Mouse (Mus musculus) stomach, embryonic 14.5 days (tissue): ENCODE results near the gene Casp3. TPM values are rescaled to one million over a fixed set of nuclear protein-coding genes. Genes with fewer than 3 reads are reported as not detected.

Experiments used
- ATAC-seq: fragments of 200-750 bp; cut with Nextera tagmentation; 2 replicates; pipeline ENCODE4 v1.8.0; 2017; ENCODE audit warnings: low read depth, moderate TSS enrichment; ENCODE audit not compliant: insufficient number of reproducible peaks, insufficient read depth, low FRiP score
- H3K27ac ChIP-seq: fragments of 300-500 bp; sonication (generic); 2 replicates; pipeline ENCODE4 v1.5.1; 2014; ENCODE audit warnings: mild to moderate bottlenecking, low read length, moderate library complexity, mixed read lengths
- H3K27me3 ChIP-seq: fragments of 300-500 bp; sonication (generic); 2 replicates; pipeline ENCODE4 v1.6.1; 2014; ENCODE audit warnings: low read length, control low read depth, mixed read lengths; ENCODE audit not compliant: control insufficient read depth, insufficient read depth
- H3K36me3 ChIP-seq: fragments of 300-500 bp; sonication (generic); 2 replicates; pipeline ENCODE4 v1.6.1; 2014; ENCODE audit warnings: mild to moderate bottlenecking, control low read depth, low read length, moderate library complexity, mixed read lengths; ENCODE audit not compliant: control insufficient read depth, insufficient read depth
- H3K4me1 ChIP-seq: fragments of 300-500 bp; sonication (generic); 2 replicates; pipeline ENCODE4 v1.6.1; 2014; ENCODE audit warnings: low read length, control low read depth, mixed read lengths; ENCODE audit not compliant: control insufficient read depth, insufficient read depth
- H3K4me2 ChIP-seq: fragments of 300-500 bp; sonication (generic); replicated peaks from 2 replicates; pipeline ENCODE4 v1.6.1; 2014; ENCODE audit warnings: low read depth, low read length, control low read depth
- H3K4me3 ChIP-seq: fragments of 300-500 bp; sonication (generic); 2 replicates; pipeline ENCODE4 v1.5.1; 2014; ENCODE audit warnings: low read depth, low read length, control low read depth
- H3K9ac ChIP-seq: fragments of 300-500 bp; sonication (generic); replicated peaks from 2 replicates; pipeline ENCODE4 v1.6.1; 2014; ENCODE audit warnings: low read depth, mild to moderate bottlenecking, control low read depth, low read length, moderate library complexity, mixed read lengths
- H3K9me3 ChIP-seq: fragments of 300-500 bp; sonication (generic); 2 replicates; pipeline ENCODE4 v1.6.1; 2016; ENCODE audit warnings: low read depth, low read length, control low read depth; ENCODE audit not compliant: control insufficient read depth
- WGBS: fragments of 180-500 bp; shearing (Covaris S2); extraction: QIAGEN DNeasy Blood & Tissue Kit; methylation state at CpG from one replicate; pipeline ENCODE4 v1.1.7; 2014; 5-methylcytosine and 5-hydroxymethylcytosine counted together
- polyA plus RNA-seq: library from polyadenylated mRNA; unstranded; fragments of >200 nt; fragmentation: Nextera tagmentation; extraction: Ambion mirVana; gene quantifications from 2 replicates; pipeline ENCODE4 v1.2.1, GENCODE M21; 2014

Casp3 gene
- 53.9 and 56.0 TPM in 2 replicates for polyA plus RNA-seq

GRCm38 (mm10) chr8:46616879-46617689, at the start of gene Casp3, which contains the start of gene Primpol:
Gene Casp3 (plus strand): TSS chr8:46617291.
Gene Primpol (minus strand): TSS chr8:46617212.
- Histone ChIP-seq H3K9me3 (no peaks in the 10 kb centered on the region), H3K36me3 (no peaks in the 10 kb centered on the region), H3K4me1 (peaks cover 11% of the 10 kb centered on the region), H3K27me3 (no peaks in the 10 kb centered on the region), H3K4me2 (peak within 1 kb of the TSS; percentile 97), H3K27ac (peak within 1 kb of the TSS; percentile 88), H3K9ac (peak within 1 kb of the TSS; percentile 83), H3K4me3 (peak within 1 kb of the TSS; percentile 76)
- peak; percentile 97 for ATAC-seq
- under 1% methylated on average over 54 of the region's 54 CpGs for WGBS

- Histone ChIP-seq H3K27me3 (no peaks in the 10 kb centered on the region), H3K4me1 (0 out of 2 replicates have a peak, but pooled peaks cover 3% of the 10 kb centered on the region), H3K9me3 (no peaks in the 10 kb centered on the region), H3K27ac (no peak overlapping the region), H3K4me2 (no peak overlapping the region), H3K36me3 (peaks cover 5% of the 10 kb centered on the region; the same call in 1 of the 2 replicates), H3K9ac (no peak overlapping the region), H3K4me3 (no peak overlapping the region)
- ATAC-seq, result no peak
- 88% methylated on average over 8 of the region's 8 CpGs for WGBS
These were observed 49.1 kb upstream of the Casp3 start for GRCm38 (mm10) chr8:46567946-46568345.

- no peaks in the 10 kb centered on the region for H3K27me3 ChIP-seq
- no peak overlapping the region for H3K4me3 ChIP-seq
- H3K4me1 ChIP-seq, result 0 out of 2 replicates have a peak, but pooled peaks cover 3% of the 10 kb centered on the region
- H3K27ac ChIP-seq, result no peak overlapping the region
- no peaks in the 10 kb centered on the region for H3K9me3 ChIP-seq
- peaks cover 1% of the 10 kb centered on the region; the same call in 1 of the 2 replicates for H3K36me3 ChIP-seq
- no peak overlapping the region for H3K4me2 ChIP-seq
- ATAC-seq, result no peak
- no peak overlapping the region for H3K9ac ChIP-seq
- whole genome bisulfite sequencing, result 79% methylated on average over 2 of the region's 2 CpGs
These were observed 48.1 kb upstream of the Casp3 start for GRCm38 (mm10) chr8:46568942-46569341.

GRCm38 (mm10) chr8:46569659-46570441, 47.2 kb upstream of the Casp3 start:
- no peak for ATAC-seq
- 77% methylated on average over 19 of the region's 19 CpGs for WGBS
- H3K9me3 ChIP-seq, result no peaks in the 10 kb centered on the region
- H3K9ac ChIP-seq, result no peak overlapping the region
- no peak overlapping the region for H3K4me3 ChIP-seq
- H3K27ac ChIP-seq, result no peak overlapping the region
- peaks cover 10% of the 10 kb centered on the region for H3K36me3 ChIP-seq
- no peaks in the 10 kb centered on the region for H3K27me3 ChIP-seq
- 0 out of 2 replicates have a peak, but pooled peaks cover 3% of the 10 kb centered on the region for H3K4me1 ChIP-seq
- no peak overlapping the region for H3K4me2 ChIP-seq

- H3K4me2 ChIP-seq, result no peak overlapping the region
- H3K27ac ChIP-seq, result no peak overlapping the region
- H3K27me3 ChIP-seq, result no peaks in the 10 kb centered on the region
- H3K36me3 ChIP-seq, result peaks cover 10% of the 10 kb centered on the region
- H3K4me1 ChIP-seq, result 0 out of 2 replicates have a peak, but pooled peaks cover 3% of the 10 kb centered on the region
- H3K4me3 ChIP-seq, result no peak overlapping the region
- ATAC-seq, result peak; percentile 74; the same call in 1 of the 2 replicates
- no peak overlapping the region for H3K9ac ChIP-seq
- 76% methylated on average over 10 of the region's 14 CpGs for WGBS
- H3K9me3 ChIP-seq, result no peaks in the 10 kb centered on the region
These were observed 46.4 kb upstream of the Casp3 start for GRCm38 (mm10) chr8:46570673-46571072.

GRCm38 (mm10) chr8:46573446-46573845, 43.6 kb upstream of the Casp3 start:
- Histone ChIP-seq H3K36me3 (peaks cover 27% of the 10 kb centered on the region), H3K9ac (no peak overlapping the region), H3K4me1 (0 out of 2 replicates have a peak, but pooled peaks cover 3% of the 10 kb centered on the region), H3K9me3 (no peaks in the 10 kb centered on the region), H3K4me2 (no peak overlapping the region), H3K27me3 (no peaks in the 10 kb centered on the region), H3K4me3 (no peak overlapping the region), H3K27ac (no peak overlapping the region)
- 92% methylated on average over 2 of the region's 2 CpGs for WGBS
- ATAC-seq, result no peak

GRCm38 (mm10) chr8:46573964-46574363, 43.1 kb upstream of the Casp3 start:
- H3K9ac ChIP-seq, result no peak overlapping the region
- H3K9me3 ChIP-seq, result no peaks in the 10 kb centered on the region
- H3K4me1 ChIP-seq, result 0 out of 2 replicates have a peak, but pooled peaks cover 3% of the 10 kb centered on the region
- no peak overlapping the region for H3K27ac ChIP-seq
- H3K4me2 ChIP-seq, result no peak overlapping the region
- peaks cover 29% of the 10 kb centered on the region for H3K36me3 ChIP-seq
- H3K27me3 ChIP-seq, result no peaks in the 10 kb centered on the region
- H3K4me3 ChIP-seq, result no peak overlapping the region
- 80% methylated on average over 2 of the region's 2 CpGs for WGBS
- ATAC-seq, result peak; percentile 53; the same call in 1 of the 2 replicates

- H3K36me3 ChIP-seq, result peaks cover 49% of the 10 kb centered on the region
- H3K4me1 ChIP-seq, result no peaks in the 10 kb centered on the region
- H3K27ac ChIP-seq, result no peak overlapping the region
- H3K4me2 ChIP-seq, result no peak overlapping the region
- no peak for ATAC-seq
- 94% methylated on average over 9 of the region's 9 CpGs for WGBS
- H3K9me3 ChIP-seq, result no peaks in the 10 kb centered on the region
- H3K27me3 ChIP-seq, result no peaks in the 10 kb centered on the region
- no peak overlapping the region for H3K4me3 ChIP-seq
- no peak overlapping the region for H3K9ac ChIP-seq
These were observed 38.3 kb upstream of the Casp3 start for GRCm38 (mm10) chr8:46578794-46579193.
